Mouse (Mus musculus): ENCODE measurements at regions not wholly inside any gene's neighbourhood (a gene's known extent, or its start where the extent isn't known, plus 50 kb on each side); places are given as distances from the start of the nearest gene placed in this dataset.
A peak's percentile ranks its signal among the peaks of the same experiment; 100 is the strongest.
"Not testable (repeated sequence)": the region's sequence is repeated elsewhere in the genome, so short reads cannot be mapped to it uniquely, and the experiment has no call there.

GRCm38 (mm10) chr6:41225382-41225781 is 76.7 kb upstream of the Try4 start:
- no peak for ATAC-seq

GRCm38 (mm10) chr6:41218415-41218814 is 83.7 kb upstream of the Try4 start:
- no peak for ATAC-seq

GRCm38 (mm10) chr6:41215857-41216256 is 86.2 kb upstream of the Try4 start:
- ATAC-seq = peak; percentile 98

GRCm38 (mm10) chr6:41205864-41206263 is 96.2 kb upstream of the Try4 start:
- no peak for ATAC-seq

GRCm38 (mm10) chr6:41202882-41203281 is 99.2 kb upstream of the Try4 start:
- peak; percentile 55 for ATAC-seq

GRCm38 (mm10) chr6:41202302-41202701 is 99.8 kb upstream of the Try4 start:
- ATAC-seq = peak; percentile 65

GRCm38 (mm10) chr6:41194464-41194863 is 107.6 kb upstream of the Try4 start:
- peak; percentile 72 for ATAC-seq

- no peak for ATAC-seq
Measured at GRCm38 (mm10) chr6:41191734-41192326, 110.2 kb upstream of the Try4 start.

- peak; percentile 58 for ATAC-seq
Measured at GRCm38 (mm10) chr6:41188910-41189309, 113.2 kb upstream of the Try4 start.

- peak; percentile 35 for ATAC-seq
Measured at GRCm38 (mm10) chr6:41187966-41188365, 114.1 kb upstream of the Try4 start.

GRCm38 (mm10) chr6:41178896-41179295 is 123.2 kb upstream of the Try4 start:
- ATAC-seq = peak; percentile 53

GRCm38 (mm10) chr6:41178019-41178418 is 124.0 kb upstream of the Try4 start:
- no peak for ATAC-seq

- ATAC-seq = peak; percentile 71
Measured at GRCm38 (mm10) chr6:41177152-41177551, 124.9 kb upstream of the Try4 start.

GRCm38 (mm10) chr6:41176034-41176433 is 126.0 kb upstream of the Try4 start:
- no peak for ATAC-seq

- ATAC-seq = no peak
Measured at GRCm38 (mm10) chr6:41163491-41163890, 128.2 kb upstream of the 2210010C04Rik start.

- no peak for ATAC-seq
Measured at GRCm38 (mm10) chr6:41161693-41162092, 126.4 kb upstream of the 2210010C04Rik start.

- peak; percentile 51 for ATAC-seq
Measured at GRCm38 (mm10) chr6:41152101-41152500, 116.8 kb upstream of the 2210010C04Rik start.

- no peak for ATAC-seq
Measured at GRCm38 (mm10) chr6:41151542-41151941, 116.2 kb upstream of the 2210010C04Rik start.

GRCm38 (mm10) chr6:41140916-41141315 is 105.6 kb upstream of the 2210010C04Rik start:
- ATAC-seq = peak; percentile 45

GRCm38 (mm10) chr6:41137401-41137777 is 102.1 kb upstream of the 2210010C04Rik start:
- ATAC-seq = not testable (repeated sequence)

- ATAC-seq = peak; percentile 76
Measured at GRCm38 (mm10) chr6:41136717-41137400, 101.5 kb upstream of the 2210010C04Rik start.

- no peak for ATAC-seq
Measured at GRCm38 (mm10) chr6:41135160-41135559, 99.9 kb upstream of the 2210010C04Rik start.

GRCm38 (mm10) chr6:41129906-41130305 is 94.6 kb upstream of the 2210010C04Rik start:
- ATAC-seq = peak; percentile 54

GRCm38 (mm10) chr6:41127816-41128215 is 92.5 kb upstream of the 2210010C04Rik start:
- no peak for ATAC-seq

- ATAC-seq = no peak
Measured at GRCm38 (mm10) chr6:41126855-41127254, 91.5 kb upstream of the 2210010C04Rik start.

Data from inflammation-experienced regulatory T-cells, adult 6 months (primary cell).